Mouse (Mus musculus) intestine, postnatal 0 days (tissue): ENCODE results near the gene Fam102a. TPM values are rescaled to one million over a fixed set of nuclear protein-coding genes. Genes with fewer than 3 reads are reported as not detected.

Experiments
- ATAC-seq: fragments of 200-750 bp; cut with Nextera tagmentation; 2 replicates; pipeline ENCODE4 v1.8.0; 2017; ENCODE audit warnings: mild to moderate bottlenecking, moderate TSS enrichment, moderate library complexity
- H3K27ac ChIP-seq: fragments of 300-500 bp; sonication (generic); 2 replicates; pipeline ENCODE4 v1.5.1; 2014; ENCODE audit warnings: mild to moderate bottlenecking, low read depth, low read length, moderate library complexity
- H3K27me3 ChIP-seq: fragments of 300-500 bp; sonication (generic); replicated peaks from 2 replicates; pipeline ENCODE4 v1.6.1; 2014; ENCODE audit warnings: low read length, mixed read lengths; ENCODE audit not compliant: control insufficient read depth, insufficient read depth
- H3K36me3 ChIP-seq: fragments of 300-500 bp; sonication (generic); 2 replicates; pipeline ENCODE4 v1.6.1; 2014; ENCODE audit warnings: mild to moderate bottlenecking, moderate library complexity; ENCODE audit not compliant: control insufficient read depth, insufficient read depth
- H3K4me1 ChIP-seq: fragments of 300-500 bp; sonication (generic); replicated peaks from 2 replicates; pipeline ENCODE4 v1.6.1; 2014; ENCODE audit warnings: antibody characterized with exemption, low read length, mixed read lengths; ENCODE audit not compliant: control insufficient read depth, insufficient read depth
- H3K4me2 ChIP-seq: fragments of 300-500 bp; sonication (generic); replicated peaks from 2 replicates; pipeline ENCODE4 v1.6.1; 2014; ENCODE audit warnings: low read depth, mild to moderate bottlenecking, moderate library complexity
- H3K4me3 ChIP-seq: fragments of 300-500 bp; sonication (generic); 2 replicates; pipeline ENCODE4 v1.5.1; 2014; ENCODE audit warnings: low read depth, low read length
- H3K9ac ChIP-seq: fragments of 300-500 bp; sonication (generic); 2 replicates; pipeline ENCODE4 v1.6.1; 2014; ENCODE audit warnings: mild to moderate bottlenecking, low read depth, low read length
- H3K9me3 ChIP-seq: fragments of 300-500 bp; sonication (generic); 2 replicates; pipeline ENCODE4 v1.6.1; 2016; ENCODE audit warnings: mixed run types; ENCODE audit not compliant: control insufficient read depth
- CTCF ChIP-seq: sonication (generic); IDR thresholded peaks from 2 replicates; pipeline ENCODE4 v1.5.1; 2016; ENCODE audit warnings: low read depth, mild to moderate bottlenecking, control low read depth, antibody characterized with exemption, moderate library complexity
- WGBS: fragments of 180-500 bp; shearing (Covaris S2); extraction: QIAGEN DNeasy Blood & Tissue Kit; methylation state at CpG from one replicate; pipeline ENCODE4 v1.1.7; 2014; 5-methylcytosine and 5-hydroxymethylcytosine counted together
- polyA plus RNA-seq: library from polyadenylated mRNA; unstranded; fragments of >200 nt; fragmentation: Nextera tagmentation; extraction: Ambion mirVana; gene quantifications from 2 replicates; pipeline ENCODE4 v1.2.1, GENCODE M21; 2015

The Fam102a gene
- polyA plus RNA-seq, 1 experiment from 2014 or later = 18.0 TPM

DNA sequence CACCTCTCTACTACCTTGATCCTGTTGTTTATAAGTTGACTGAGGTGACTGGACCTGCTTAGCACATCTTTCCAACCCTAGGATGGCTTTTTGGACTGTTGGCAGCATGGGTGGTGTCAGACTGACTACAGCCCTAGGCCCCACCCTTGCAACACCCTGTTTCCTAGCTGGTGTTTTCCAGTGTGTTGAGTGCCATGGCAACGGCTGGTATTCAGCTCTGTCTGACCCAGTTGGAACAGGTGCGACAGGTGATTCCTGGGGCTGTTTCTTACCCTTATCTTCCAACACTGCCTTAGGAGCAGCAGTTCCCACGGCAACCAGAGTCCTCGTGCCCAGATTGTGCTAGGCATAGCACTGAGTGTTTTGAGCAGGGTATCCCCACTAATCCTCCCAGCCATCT, 3.3 kb downstream of the Fam102a start:
- Histone ChIP-seq H3K27ac (no peak overlapping the region), H3K36me3 (no peaks in the 10 kb centered on the region), H3K9me3 (no peaks in the 10 kb centered on the region), H3K4me1 (peaks cover 17% of the 10 kb centered on the region; the same call in 1 of the 2 replicates), H3K9ac (0 out of 2 replicates have a peak overlapping the region, but pooled peaks have one; percentile 91), H3K27me3 (no peaks in the 10 kb centered on the region), H3K4me2 (peak overlapping the region; percentile 88), H3K4me3 (no peak overlapping the region)
- no peak for TF ChIP-seq CTCF
- 39% methylated on average over 4 of the region's 4 CpGs for WGBS
- ATAC-seq = peak; percentile 38

GRCm38 (mm10) chr2:32539452-32539981, 4.4 kb downstream of the Fam102a start:
- Histone ChIP-seq H3K27me3 (no peaks in the 10 kb centered on the region), H3K4me3 (no peak overlapping the region), H3K9ac (no peak overlapping the region), H3K4me1 (peaks cover 15% of the 10 kb centered on the region; the same call in 1 of the 2 replicates), H3K9me3 (no peaks in the 10 kb centered on the region), H3K36me3 (no peaks in the 10 kb centered on the region; the same call in 1 of the 2 replicates), H3K27ac (no peak overlapping the region), H3K4me2 (peak overlapping the region; percentile 88)
- no peak for ATAC-seq
- TF ChIP-seq CTCF = no peak
- WGBS = 60% methylated on average over 14 of the region's 14 CpGs

GRCm38 (mm10) chr2:32541333-32541908, 6.3 kb downstream of the Fam102a start:
- H3K9ac ChIP-seq = no peak overlapping the region
- no peaks in the 10 kb centered on the region for H3K27me3 ChIP-seq
- no peaks in the 10 kb centered on the region for H3K9me3 ChIP-seq
- ATAC-seq = no peak
- H3K36me3 ChIP-seq = peaks cover 4% of the 10 kb centered on the region; the same call in 1 of the 2 replicates
- H3K4me2 ChIP-seq = no peak overlapping the region
- H3K4me3 ChIP-seq = no peak overlapping the region
- peak overlapping the region; percentile 31 for H3K27ac ChIP-seq
- no peak for TF ChIP-seq CTCF
- 86% methylated on average over 2 of the region's 2 CpGs for WGBS
- H3K4me1 ChIP-seq = peaks cover 15% of the 10 kb centered on the region; the same call in 1 of the 2 replicates

DNA sequence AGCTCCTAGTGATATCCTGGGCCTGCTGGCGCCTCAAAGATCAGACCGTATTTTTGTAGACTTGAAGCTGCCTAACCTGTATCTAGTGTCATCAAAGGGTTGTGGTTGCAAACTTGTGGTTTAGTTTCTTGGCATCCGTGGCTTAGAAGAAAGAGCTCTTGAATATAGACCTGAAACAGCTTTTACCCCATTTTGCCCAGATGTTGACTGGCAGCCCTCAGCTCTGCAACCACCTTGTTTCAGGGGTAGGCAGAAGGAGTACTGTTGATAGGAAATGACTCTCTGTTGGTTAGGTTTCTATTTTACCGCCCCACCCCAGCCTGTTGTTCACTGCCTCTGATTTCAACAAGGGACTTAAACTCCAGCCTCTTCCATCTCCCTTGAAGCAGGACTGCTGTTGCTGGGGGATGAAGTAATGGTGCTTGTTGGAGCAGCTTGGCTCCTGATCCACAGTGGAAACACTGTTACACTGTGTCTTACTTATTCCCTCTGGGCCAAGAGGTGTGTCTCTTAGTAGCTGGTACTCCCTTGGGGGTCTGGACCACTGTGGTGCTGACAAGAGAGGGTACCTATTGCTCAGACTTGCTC, 6.9 kb downstream of the Fam102a start:
- TF ChIP-seq CTCF = no peak
- WGBS = 62% methylated on average over 4 of the region's 4 CpGs
- peak overlapping the region; percentile 31; the same call in 1 of the 2 replicates for H3K27ac ChIP-seq
- H3K4me3 ChIP-seq = no peak overlapping the region
- peaks cover 8% of the 10 kb centered on the region; the same call in 1 of the 2 replicates for H3K36me3 ChIP-seq
- H3K4me2 ChIP-seq = no peak overlapping the region
- H3K9ac ChIP-seq = no peak overlapping the region
- H3K27me3 ChIP-seq = no peaks in the 10 kb centered on the region
- ATAC-seq = no peak
- H3K9me3 ChIP-seq = no peaks in the 10 kb centered on the region
- peaks cover 15% of the 10 kb centered on the region; the same call in 1 of the 2 replicates for H3K4me1 ChIP-seq

DNA sequence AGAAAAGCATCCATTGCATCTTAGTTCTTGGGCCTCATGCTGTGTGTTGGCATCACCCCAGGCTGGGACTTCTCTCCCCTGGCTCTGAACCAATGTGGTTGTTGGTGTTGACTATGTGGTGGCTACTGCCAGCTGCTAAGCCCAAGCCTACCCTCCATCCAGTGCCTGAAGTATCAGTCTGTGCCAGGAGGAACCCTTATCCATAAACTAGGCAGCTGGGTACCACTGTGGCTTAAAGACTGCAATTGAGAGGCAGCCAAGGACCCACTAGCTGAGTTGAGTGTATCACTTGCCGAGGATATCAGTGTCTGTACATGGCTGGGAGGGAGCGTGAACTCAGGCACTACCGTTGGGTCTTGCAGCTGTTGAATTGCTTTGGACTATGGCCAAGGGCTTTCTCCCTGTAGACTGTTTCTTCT, 7.9 kb downstream of the Fam102a start:
- Histone ChIP-seq H3K27ac (no peak overlapping the region), H3K9me3 (no peaks in the 10 kb centered on the region), H3K36me3 (peaks cover 10% of the 10 kb centered on the region; the same call in 1 of the 2 replicates), H3K27me3 (no peaks in the 10 kb centered on the region), H3K4me1 (peaks cover 13% of the 10 kb centered on the region; the same call in 1 of the 2 replicates), H3K4me2 (no peak overlapping the region), H3K9ac (no peak overlapping the region), H3K4me3 (no peak overlapping the region)
- no peak; the same call in 1 of the 2 replicates for ATAC-seq
- TF ChIP-seq CTCF = no peak
- 40% methylated on average over 3 of the region's 3 CpGs for WGBS

- peaks cover 19% of the 10 kb centered on the region for H3K4me1 ChIP-seq
- no peak overlapping the region for H3K9ac ChIP-seq
- 92% methylated on average over 1 of the region's 1 CpGs for WGBS
- no peak overlapping the region for H3K4me3 ChIP-seq
- H3K9me3 ChIP-seq = no peaks in the 10 kb centered on the region
- peaks cover 12% of the 10 kb centered on the region; the same call in 1 of the 2 replicates for H3K36me3 ChIP-seq
- H3K27me3 ChIP-seq = no peaks in the 10 kb centered on the region
- ATAC-seq = no peak
- no peak for TF ChIP-seq CTCF
- no peak overlapping the region for H3K4me2 ChIP-seq
- H3K27ac ChIP-seq = peak overlapping the region; percentile 68
Observed at GRCm38 (mm10) chr2:32546951-32547350, 11.8 kb downstream of the Fam102a start.
